Mouse (Mus musculus): Measurements from ENCODE around the gene Osbp. TPM values are rescaled to one million over a fixed set of nuclear protein-coding genes. Genes with fewer than 3 reads are reported as not detected.

Osbp gene
- polyA plus RNA-seq, 1 experiment from 2014 or later: 4.0 TPM

DNA sequence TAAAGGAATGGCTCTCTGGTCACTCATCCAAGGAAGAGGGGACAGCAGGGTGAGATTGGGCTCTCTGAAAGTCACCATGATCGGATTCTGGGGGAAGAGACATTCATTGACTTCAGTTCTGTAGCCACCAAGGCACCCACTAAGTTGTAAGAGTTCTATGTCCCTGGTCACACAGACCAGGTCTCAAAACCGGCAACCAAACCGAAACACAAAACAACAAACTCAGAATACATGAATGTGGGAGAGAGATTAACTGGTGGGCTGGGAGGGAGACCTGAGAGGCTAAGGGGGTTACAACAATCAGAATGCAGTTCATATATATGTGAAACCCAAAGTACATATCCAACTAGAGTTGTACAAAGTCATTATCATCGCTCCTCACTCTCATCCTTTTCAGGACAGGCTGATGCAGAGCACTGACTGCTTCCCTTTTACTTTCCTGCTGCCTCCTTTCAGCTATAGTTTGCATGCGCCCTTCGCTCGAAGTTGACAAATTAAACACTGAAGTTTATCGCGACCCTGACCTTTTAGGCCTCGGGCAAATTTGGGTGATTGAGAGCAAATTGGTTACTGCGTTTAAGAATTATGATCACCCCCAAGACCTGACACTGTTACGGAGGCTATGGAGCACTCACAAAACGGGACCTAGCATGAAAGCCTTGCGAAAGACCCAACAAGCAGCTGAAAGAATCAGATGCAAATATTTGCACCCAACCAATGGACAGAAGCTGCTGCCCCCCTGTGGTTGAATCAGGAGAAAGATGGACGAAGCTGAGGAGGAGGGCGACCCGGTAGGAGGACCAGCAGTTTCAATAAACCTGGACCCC is 41.6 kb downstream of the Osbp start:
- Histone ChIP-seq H3K9ac (no peak overlapping the region), H3K27me3 (replicated peaks) (no peaks in the 10 kb centered on the region), H3K27ac (0 out of 2 replicates have a peak overlapping the region, but pooled peaks have one; percentile 69)

DNA sequence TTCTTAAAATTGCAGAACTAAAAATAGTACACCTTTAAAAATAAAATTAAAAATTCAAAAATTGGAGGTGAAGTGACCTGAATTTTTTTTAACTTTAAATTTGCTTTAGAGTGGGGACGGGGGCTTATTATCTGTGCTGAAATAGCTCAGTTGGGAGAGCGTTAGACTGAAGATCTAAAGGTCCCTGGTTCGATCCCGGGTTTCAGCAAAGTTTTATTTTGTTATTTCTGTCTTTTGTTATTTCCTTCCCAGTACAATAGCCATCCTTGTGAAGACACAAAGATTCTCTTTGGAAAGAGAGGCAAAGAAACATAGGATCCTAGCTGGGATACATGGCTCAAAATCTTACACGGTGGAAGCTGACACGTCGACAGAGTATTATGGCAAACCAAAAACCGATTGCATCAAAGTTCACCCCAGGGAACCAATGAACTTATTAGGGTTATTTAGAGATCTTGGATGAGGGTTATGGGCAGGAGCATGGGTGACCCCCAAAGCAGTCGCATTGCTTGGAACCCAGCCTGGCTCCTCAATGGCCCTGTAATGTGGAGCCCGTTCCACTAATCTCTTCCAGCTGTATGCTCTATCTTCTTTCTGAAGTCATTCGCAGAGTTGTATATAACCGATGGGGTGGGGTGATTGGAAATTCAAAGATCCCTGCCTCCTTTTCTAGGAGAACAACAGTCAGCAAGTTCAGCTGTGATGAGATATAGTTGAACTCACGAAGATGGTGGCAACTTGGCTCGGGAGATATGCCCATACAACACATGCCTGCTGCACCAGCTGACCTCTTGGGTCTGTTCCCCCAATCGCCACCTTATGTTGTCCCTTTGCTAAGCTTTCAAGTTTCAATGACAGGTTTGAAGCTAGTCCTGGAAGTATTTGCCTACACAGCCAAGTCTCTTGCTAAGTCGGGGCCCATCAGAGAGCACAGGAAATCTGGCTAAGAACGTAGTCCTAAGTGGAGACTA is 43.0 kb downstream of the Osbp start:
- WGBS: 22% methylated on average over 17 of the region's 17 CpGs
- peaks cover 34% of the 10 kb centered on the region for H3K4me1 ChIP-seq
- H3K27me3 ChIP-seq (replicated peaks): no peaks in the 10 kb centered on the region
- H3K4me2 ChIP-seq: peak overlapping the region; percentile 73
- H3K9me3 ChIP-seq: no peaks in the 10 kb centered on the region
- no peaks in the 10 kb centered on the region for H3K36me3 ChIP-seq (replicated peaks)
- peak overlapping the region; percentile 65 for H3K27ac ChIP-seq
- H3K4me3 ChIP-seq: 0 out of 2 replicates have a peak overlapping the region, but pooled peaks have one; percentile 77
- no peak overlapping the region; the same call in 1 of the 2 replicates for H3K9ac ChIP-seq
- ATAC-seq (replicated peaks): no peak

More for the DNA sequence above, 41.6 kb downstream of the Osbp start:
- no peaks in the 10 kb centered on the region for H3K36me3 ChIP-seq (replicated peaks)
- peaks cover 30% of the 10 kb centered on the region for H3K4me1 ChIP-seq
- 12% methylated on average over 17 of the region's 17 CpGs for WGBS
- H3K4me2 ChIP-seq: peak overlapping the region; percentile 62
- peak overlapping the region; percentile 71 for H3K4me3 ChIP-seq
- H3K9me3 ChIP-seq: no peaks in the 10 kb centered on the region
- ATAC-seq (replicated peaks): no peak

DNA sequence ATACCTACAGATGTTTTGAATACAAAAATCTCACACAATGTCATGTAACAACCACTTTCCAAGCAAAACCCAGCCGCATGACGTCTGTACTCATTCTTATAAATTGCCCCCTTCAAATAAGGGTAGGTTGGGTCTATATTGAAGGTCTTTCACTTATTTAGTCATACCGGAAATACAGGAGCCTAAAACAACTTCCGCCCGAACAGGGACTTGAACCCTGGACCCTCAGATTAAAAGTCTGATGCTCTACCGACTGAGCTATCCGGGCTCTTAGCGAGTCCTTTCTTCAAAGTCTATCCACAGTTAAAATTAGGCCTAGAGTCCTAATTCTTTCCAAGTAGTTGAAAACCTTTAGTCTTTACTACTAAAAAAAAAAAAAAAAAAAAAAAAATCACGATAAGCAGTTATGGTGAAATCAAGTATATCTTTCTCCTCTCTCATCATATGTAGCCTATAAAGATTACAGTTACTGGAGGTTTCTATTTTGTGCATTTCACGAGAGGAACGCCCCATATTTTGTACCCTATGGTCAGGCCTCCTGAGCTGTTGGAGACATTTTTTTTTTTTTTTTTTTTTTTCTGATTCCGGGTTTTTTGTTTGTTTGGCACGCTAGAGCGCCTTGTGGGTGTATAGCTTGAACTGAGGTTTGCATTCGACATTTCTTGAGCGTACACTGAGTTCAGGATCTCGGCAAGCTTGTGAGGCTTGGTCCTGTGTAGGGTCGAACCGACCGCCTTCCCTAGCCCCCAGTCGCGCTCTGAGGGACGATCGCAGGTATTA is 44.0 kb downstream of the Osbp start:
- no peaks in the 10 kb centered on the region for H3K27me3 ChIP-seq (replicated peaks)
- H3K9ac ChIP-seq: peak overlapping the region; percentile 82
- H3K4me2 ChIP-seq: peak overlapping the region; percentile 73
- 1% methylated on average over 24 of the region's 24 CpGs for WGBS
- H3K4me3 ChIP-seq: peak overlapping the region; percentile 77
- no peaks in the 10 kb centered on the region for H3K36me3 ChIP-seq (replicated peaks)
- ATAC-seq (replicated peaks): peak; percentile 3; the same call in 1 of the 2 replicates
- peaks cover 27% of the 10 kb centered on the region for H3K4me1 ChIP-seq
- H3K27ac ChIP-seq: peak overlapping the region; percentile 94
- H3K9me3 ChIP-seq: no peaks in the 10 kb centered on the region

DNA sequence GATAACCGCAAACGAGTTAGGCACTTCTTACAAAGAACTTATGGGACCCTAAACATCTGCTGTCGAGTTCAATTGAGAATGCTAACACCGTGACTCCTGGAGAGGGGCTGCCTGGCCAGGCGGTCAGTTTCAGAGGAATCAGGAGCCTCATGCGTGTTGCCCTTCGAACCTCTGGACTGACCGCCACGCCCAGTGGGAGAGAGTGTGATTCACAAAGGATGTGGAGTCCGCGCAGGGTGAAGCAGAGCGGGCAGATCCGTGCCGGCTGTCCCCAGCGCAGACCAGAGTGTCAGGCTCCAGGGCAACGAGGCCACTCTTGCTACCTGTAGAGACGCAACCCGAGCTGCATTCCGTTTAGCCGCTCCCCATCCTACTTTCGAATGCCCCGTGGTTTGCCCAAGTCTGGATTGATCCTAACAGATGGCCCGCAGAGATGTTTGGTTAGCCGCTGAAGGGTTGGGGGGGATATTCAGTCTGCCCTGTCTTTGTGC is 44.6 kb downstream of the Osbp start:
- peaks cover 24% of the 10 kb centered on the region for H3K4me1 ChIP-seq
- under 1% methylated on average over 24 of the region's 24 CpGs for WGBS
- H3K36me3 ChIP-seq (replicated peaks): no peaks in the 10 kb centered on the region
- H3K27ac ChIP-seq: peak overlapping the region; percentile 94
- H3K4me2 ChIP-seq: peak overlapping the region; percentile 73
- no peaks in the 10 kb centered on the region for H3K27me3 ChIP-seq (replicated peaks)
- ATAC-seq (replicated peaks): peak; percentile 45
- peak overlapping the region; percentile 77 for H3K4me3 ChIP-seq
- H3K9me3 ChIP-seq: no peaks in the 10 kb centered on the region
- H3K9ac ChIP-seq: peak overlapping the region; percentile 82

DNA sequence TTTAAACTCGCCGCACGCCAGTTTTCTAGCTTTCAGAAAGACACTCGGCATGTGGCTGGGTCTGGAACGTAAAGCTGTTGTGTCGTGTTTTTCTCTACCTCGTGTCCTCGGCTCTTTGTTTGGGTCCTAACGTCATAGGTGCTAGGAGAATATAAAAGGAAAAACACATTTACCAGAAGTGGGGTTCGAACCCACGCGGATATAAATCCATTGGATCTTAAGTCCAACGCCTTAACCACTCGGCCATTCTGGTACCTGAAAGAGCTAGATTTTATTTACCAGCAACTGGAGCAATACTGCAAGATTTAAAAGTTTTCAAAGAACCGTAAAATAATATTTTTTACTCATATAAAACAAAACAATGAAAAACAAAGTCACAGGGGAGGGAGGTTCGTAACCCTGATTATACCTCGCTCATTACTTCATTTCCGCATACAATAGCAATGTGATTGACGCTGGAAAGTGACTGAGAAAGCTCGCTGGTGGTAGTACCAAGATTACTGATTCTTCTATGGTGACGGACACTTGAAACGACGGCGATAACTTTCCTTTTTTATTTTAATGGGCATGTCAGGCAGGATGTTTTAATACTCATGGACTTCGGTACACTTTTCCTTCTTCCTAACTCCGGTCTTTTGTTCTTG is 45.3 kb downstream of the Osbp start:
- Histone ChIP-seq H3K27me3 (replicated peaks) (no peaks in the 10 kb centered on the region), H3K4me1 (peaks cover 24% of the 10 kb centered on the region), H3K9me3 (no peaks in the 10 kb centered on the region), H3K36me3 (replicated peaks) (no peaks in the 10 kb centered on the region), H3K9ac (peak overlapping the region; percentile 82), H3K4me2 (peak overlapping the region; percentile 73), H3K4me3 (peak overlapping the region; percentile 77), H3K27ac (peak overlapping the region; percentile 94)
- ATAC-seq (replicated peaks): peak; percentile 78
- WGBS: under 1% methylated on average over 26 of the region's 26 CpGs

DNA sequence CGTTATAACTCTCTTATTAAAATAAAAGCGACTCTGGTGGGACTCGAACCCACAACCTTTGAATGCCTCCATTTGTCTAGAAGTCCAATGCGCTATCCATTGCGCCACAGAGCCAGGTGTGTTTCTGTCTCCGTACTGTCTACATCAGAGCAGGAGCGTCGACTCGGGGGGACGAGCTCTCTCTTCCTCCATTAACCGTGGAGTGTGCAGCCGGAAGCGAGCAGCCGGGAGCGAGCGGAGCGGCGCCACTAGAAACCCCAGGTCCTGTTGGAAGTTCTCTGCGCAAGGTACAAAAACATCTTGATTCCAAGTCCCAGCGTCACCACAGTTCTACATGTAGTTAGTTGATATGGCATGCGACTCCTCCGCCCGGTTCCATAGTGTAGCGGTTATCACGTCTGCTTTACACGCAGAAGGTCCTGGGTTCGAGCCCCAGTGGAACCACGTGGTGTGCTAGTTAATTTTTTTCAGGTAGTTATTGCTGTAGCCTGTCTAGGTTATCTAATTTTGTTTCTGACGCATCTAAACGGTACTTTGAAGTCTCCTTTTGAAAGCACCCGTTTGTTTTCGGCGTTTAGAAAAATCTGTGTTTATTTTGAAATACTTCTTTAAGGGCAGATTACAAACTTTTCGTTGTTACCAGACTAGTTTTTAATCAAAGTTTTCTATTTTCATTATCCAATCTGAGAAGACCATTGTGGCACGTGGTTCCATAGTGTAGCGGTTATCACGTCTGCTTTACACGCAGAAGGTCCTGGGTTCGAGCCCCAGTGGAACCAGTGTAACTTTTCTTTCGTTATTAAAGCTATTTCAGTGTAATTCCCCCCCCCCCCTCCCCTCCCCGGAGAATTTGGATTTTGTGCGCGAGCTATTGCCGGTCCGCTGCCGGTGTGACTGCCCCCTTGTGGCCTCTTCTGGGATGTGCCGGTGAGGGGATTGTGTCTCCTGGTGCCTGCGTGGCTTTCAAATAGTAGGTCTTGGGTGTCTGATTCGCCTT is 46.1 kb downstream of the Osbp start:
- WGBS: under 1% methylated on average over 45 of the region's 49 CpGs

DNA sequence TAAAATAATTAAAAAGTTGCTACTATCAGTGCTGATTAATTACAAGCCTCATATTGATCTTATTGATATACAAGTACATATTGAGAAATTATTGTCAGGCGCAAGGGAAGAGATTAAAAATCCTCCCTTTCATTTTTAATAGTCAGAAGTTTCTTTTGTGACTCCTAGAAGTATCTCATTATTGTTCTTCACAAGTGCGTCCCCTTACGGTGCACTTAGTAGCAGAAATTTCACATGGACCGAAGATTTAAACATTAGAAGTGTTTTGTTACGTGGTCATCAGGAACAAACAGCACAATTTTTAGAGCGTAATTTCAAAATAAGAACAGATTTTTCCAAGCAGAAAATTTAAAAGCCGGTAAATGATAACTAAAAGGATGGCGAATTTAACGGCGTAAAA is 46.9 kb downstream of the Osbp start:
- ATAC-seq (replicated peaks): no peak
- Histone ChIP-seq H3K4me1 (peaks cover 11% of the 10 kb centered on the region), H3K4me2 (peak overlapping the region; percentile 73), H3K27ac (no peak overlapping the region), H3K9ac (0 out of 2 replicates have a peak overlapping the region, but pooled peaks have one; percentile 25), H3K4me3 (peak overlapping the region; percentile 77), H3K36me3 (replicated peaks) (no peaks in the 10 kb centered on the region), H3K27me3 (replicated peaks) (no peaks in the 10 kb centered on the region), H3K9me3 (no peaks in the 10 kb centered on the region)
- WGBS: 2% methylated on average over 10 of the region's 10 CpGs

More for the DNA sequence above, 46.1 kb downstream of the Osbp start:
- Histone ChIP-seq H3K36me3 (replicated peaks) (no peaks in the 10 kb centered on the region), H3K4me3 (peak overlapping the region; percentile 77), H3K27me3 (replicated peaks) (no peaks in the 10 kb centered on the region), H3K9me3 (no peaks in the 10 kb centered on the region), H3K4me2 (peak overlapping the region; percentile 73), H3K27ac (peak overlapping the region; percentile 94), H3K4me1 (peaks cover 19% of the 10 kb centered on the region), H3K9ac (peak overlapping the region; percentile 44)
- peak; percentile 86 for ATAC-seq (replicated peaks)

DNA sequence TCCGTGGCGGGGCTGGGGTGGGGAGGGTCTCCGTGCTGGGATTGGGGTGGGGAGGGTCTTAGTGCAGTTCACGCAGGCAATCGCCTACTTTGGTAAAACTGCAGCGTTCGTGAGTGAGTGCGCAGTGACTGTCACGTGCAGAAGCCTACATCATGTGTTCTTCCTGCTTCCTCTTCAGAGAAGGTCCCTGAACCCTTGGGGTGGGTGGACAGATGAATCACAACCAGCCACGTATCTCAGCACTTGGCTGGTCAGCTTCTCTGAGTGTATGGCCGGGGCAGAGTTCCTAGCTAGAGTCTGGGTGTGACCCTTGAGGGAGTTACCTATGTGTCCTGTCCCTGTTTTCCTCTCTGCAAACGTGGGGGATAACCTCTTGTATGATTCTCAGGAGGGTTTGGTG is 47.5 kb downstream of the Osbp start:
- Histone ChIP-seq H3K9ac (peak overlapping the region; percentile 25; the same call in 1 of the 2 replicates), H3K36me3 (replicated peaks) (no peaks in the 10 kb centered on the region), H3K4me1 (peaks cover 9% of the 10 kb centered on the region; the same call in 1 of the 2 replicates), H3K9me3 (no peaks in the 10 kb centered on the region), H3K27me3 (replicated peaks) (no peaks in the 10 kb centered on the region), H3K4me3 (peak overlapping the region; percentile 77), H3K4me2 (peak overlapping the region; percentile 73), H3K27ac (no peak overlapping the region)
- no peak for ATAC-seq (replicated peaks)
- WGBS: 0% methylated on average over 12 of the region's 12 CpGs

DNA sequence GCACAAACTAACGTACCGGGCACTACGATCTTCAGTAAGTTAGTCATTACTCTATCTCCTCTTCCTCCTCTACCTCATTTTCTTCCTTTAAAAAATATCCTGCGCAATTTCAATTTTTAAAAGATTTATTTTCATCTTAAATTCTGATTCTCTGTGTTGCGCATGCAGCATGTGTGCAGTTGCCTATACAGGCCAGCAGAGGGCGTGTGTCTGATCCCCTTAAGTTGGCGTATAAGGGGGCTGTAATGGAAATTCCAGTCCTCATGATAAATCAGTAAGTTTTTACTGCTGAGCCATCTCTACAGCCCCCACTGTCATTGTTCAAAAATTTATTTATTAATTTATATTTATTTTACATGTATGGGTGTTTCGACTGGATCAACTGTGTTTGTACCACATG is 50.0 kb downstream of the Osbp start:
- ATAC-seq (replicated peaks): no peak
- H3K36me3 ChIP-seq (replicated peaks): no peaks in the 10 kb centered on the region
- no peaks in the 10 kb centered on the region for H3K27me3 ChIP-seq (replicated peaks)
- no peak overlapping the region for H3K9ac ChIP-seq
- no peak overlapping the region for H3K27ac ChIP-seq
- H3K4me3 ChIP-seq: no peak overlapping the region
- WGBS: 68% methylated on average over 8 of the region's 8 CpGs
- no peak overlapping the region for H3K4me2 ChIP-seq
- peaks cover 4% of the 10 kb centered on the region; the same call in 1 of the 2 replicates for H3K4me1 ChIP-seq
- H3K9me3 ChIP-seq: no peaks in the 10 kb centered on the region

DNA sequence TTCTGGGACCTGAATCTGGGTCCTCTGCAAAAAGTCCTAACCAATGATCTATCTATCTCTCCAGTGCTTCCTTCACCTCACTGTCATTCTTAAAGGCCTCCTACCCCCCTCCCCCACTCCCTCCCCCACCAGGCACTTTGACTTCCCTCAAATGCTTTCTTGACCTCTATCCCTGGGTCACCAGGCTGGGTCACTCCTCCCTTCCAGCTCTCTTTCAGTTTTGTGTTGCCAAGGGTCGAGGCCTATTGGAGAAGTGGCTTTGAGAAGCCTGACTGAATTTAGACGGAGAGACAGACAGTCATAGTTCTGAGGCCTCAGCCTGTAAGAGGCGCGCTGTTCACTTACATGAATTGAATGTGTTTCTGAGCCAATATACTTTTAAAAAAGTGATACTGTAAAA is 50.5 kb downstream of the Osbp start:
- H3K4me1 ChIP-seq: peaks cover 4% of the 10 kb centered on the region; the same call in 1 of the 2 replicates
- 56% methylated on average over 4 of the region's 4 CpGs for WGBS
- no peaks in the 10 kb centered on the region for H3K27me3 ChIP-seq (replicated peaks)
- no peak for ATAC-seq (replicated peaks)
- H3K4me2 ChIP-seq: no peak overlapping the region
- H3K9me3 ChIP-seq: no peaks in the 10 kb centered on the region
- H3K4me3 ChIP-seq: no peak overlapping the region
- H3K27ac ChIP-seq: no peak overlapping the region
- H3K36me3 ChIP-seq (replicated peaks): no peaks in the 10 kb centered on the region
- H3K9ac ChIP-seq: no peak overlapping the region
